Mouse (Mus musculus): ENCODE results near the gene Selplg.
"Not testable (repeated sequence)": the region's sequence is repeated elsewhere in the genome, so short reads cannot be mapped to it uniquely, and the experiment has no call there.

Selplg gene

GRCm38 (mm10) chr5:113791197-113792095 lies 41.0 kb downstream of the Selplg start:
- no peak for DNase-seq (ENCODE audit: low spot score in 2 of 2)

GRCm38 (mm10) chr5:113790453-113791196 lies 41.8 kb downstream of the Selplg start:
- DNase-seq (ENCODE audit: low spot score in 2 of 2), result no peak

GRCm38 (mm10) chr5:113789075-113789788 lies 43.2 kb downstream of the Selplg start:
- DNase-seq (ENCODE audit: low spot score in 2 of 2), result no peak

- DNase-seq (ENCODE audit: low spot score in 2 of 2), result no peak
These were observed 43.8 kb downstream of the Selplg start for GRCm38 (mm10) chr5:113788645-113789044.

GRCm38 (mm10) chr5:113786985-113787384 lies 45.5 kb downstream of the Selplg start:
- no peak for DNase-seq (ENCODE audit: low spot score in 2 of 2)

- not testable (repeated sequence) for DNase-seq (ENCODE audit: low spot score in 2 of 2)
These were observed 48.3 kb downstream of the Selplg start for GRCm38 (mm10) chr5:113784104-113784503.

- DNase-seq (ENCODE audit: low spot score in 2 of 2), result peak; percentile 39 to 59
These were observed 48.9 kb downstream of the Selplg start for GRCm38 (mm10) chr5:113783581-113784001.

GRCm38 (mm10) chr5:113782624-113783023 lies 49.8 kb downstream of the Selplg start:
- DNase-seq (ENCODE audit: low spot score in 2 of 2), result no peak

- DNase-seq (ENCODE audit: low spot score in 2 of 2), result no peak
These were observed 50.6 kb downstream of the Selplg start for GRCm38 (mm10) chr5:113781875-113782274.

GRCm38 (mm10) chr5:113781254-113781653 lies 51.2 kb downstream of the Selplg start:
- DNase-seq (ENCODE audit: low spot score in 2 of 2), result no peak

- DNase-seq (ENCODE audit: low spot score in 2 of 2), result no peak
These were observed 51.7 kb downstream of the Selplg start for GRCm38 (mm10) chr5:113780763-113781162.

- no peak for DNase-seq (ENCODE audit: low spot score in 2 of 2)
These were observed 52.2 kb downstream of the Selplg start for GRCm38 (mm10) chr5:113780082-113780752.

- DNase-seq (ENCODE audit: low spot score in 2 of 2), result no peak
These were observed 52.9 kb downstream of the Selplg start for GRCm38 (mm10) chr5:113779569-113779968.

GRCm38 (mm10) chr5:113777728-113778127 lies 54.7 kb downstream of the Selplg start:
- not testable (repeated sequence) for DNase-seq (ENCODE audit: low spot score in 2 of 2)

GRCm38 (mm10) chr5:113776896-113777226 lies 55.6 kb downstream of the Selplg start:
- DNase-seq (ENCODE audit: low spot score in 2 of 2), result no peak

- DNase-seq (ENCODE audit: low spot score in 2 of 2), result no peak
These were observed 56.1 kb downstream of the Selplg start for GRCm38 (mm10) chr5:113776128-113776895.

- no peak for DNase-seq (ENCODE audit: low spot score in 2 of 2)
These were observed 56.9 kb downstream of the Selplg start for GRCm38 (mm10) chr5:113775585-113775984.

GRCm38 (mm10) chr5:113773664-113774063 lies 58.8 kb downstream of the Selplg start:
- peak; percentile 72 to 77 for DNase-seq (ENCODE audit: low spot score in 2 of 2)

GRCm38 (mm10) chr5:113772905-113773519 lies 59.4 kb downstream of the Selplg start:
- DNase-seq (ENCODE audit: low spot score in 2 of 2), result peak in 1 of 2 experiments; percentile 28

- peak; percentile 84 to 91 for DNase-seq (ENCODE audit: low spot score in 2 of 2)
These were observed 60.0 kb downstream of the Selplg start, which contains the start of the genes Sart3 and Iscu for GRCm38 (mm10) chr5:113772450-113772895. Gene Sart3, minus strand, starts transcription at chr5:113772510. Gene Iscu, plus strand, starts transcription at chr5:113772748.
